Mouse (Mus musculus) lung, postnatal 0 days (tissue): ENCODE data around the gene Rcn1. TPM values are rescaled to one million over a fixed set of nuclear protein-coding genes. Genes with fewer than 3 reads are reported as not detected.

Source experiments
- ATAC-seq: fragments of 200-750 bp; cut with Nextera tagmentation; 2 replicates; pipeline ENCODE4 v1.8.0; 2017; ENCODE audit warnings: moderate library complexity
- DNase-seq: peaks from one replicate; pipeline ENCODE4 v3.0.0-alpha.2; 2016; ENCODE audit warnings: low spot score
- H3K27ac ChIP-seq: fragments of 300-500 bp; sonication (generic); 2 replicates; pipeline ENCODE4 v1.5.1; 2014; ENCODE audit warnings: antibody characterized with exemption, mild to moderate bottlenecking, low read length, mixed read lengths
- H3K27me3 ChIP-seq: fragments of 300-500 bp; sonication (generic); replicated peaks from 2 replicates; pipeline ENCODE4 v1.6.1; 2014; ENCODE audit warnings: low read length, mixed read lengths; ENCODE audit not compliant: insufficient read depth
- H3K36me3 ChIP-seq: fragments of 300-500 bp; sonication (generic); 2 replicates; pipeline ENCODE4 v1.6.1; 2014; ENCODE audit warnings: low read length, mixed read lengths; ENCODE audit not compliant: insufficient read depth
- H3K4me1 ChIP-seq: fragments of 300-500 bp; sonication (generic); 2 replicates; pipeline ENCODE4 v1.6.1; 2014; ENCODE audit warnings: antibody characterized with exemption, low read depth, low read length, mixed read lengths; ENCODE audit not compliant: insufficient read depth
- H3K4me2 ChIP-seq: fragments of 300-500 bp; sonication (generic); replicated peaks from 2 replicates; pipeline ENCODE4 v1.6.1; 2014; ENCODE audit warnings: low read depth, mild to moderate bottlenecking, low read length, moderate library complexity, mixed read lengths
- H3K4me3 ChIP-seq: fragments of 300-500 bp; sonication (generic); 2 replicates; pipeline ENCODE4 v1.5.1; 2014; ENCODE audit warnings: low read depth, low read length
- H3K9ac ChIP-seq: fragments of 300-500 bp; sonication (generic); replicated peaks from 2 replicates; pipeline ENCODE4 v1.6.1; 2014; ENCODE audit warnings: low read depth, mild to moderate bottlenecking
- H3K9me3 ChIP-seq: fragments of 300-500 bp; sonication (generic); 2 replicates; pipeline ENCODE4 v1.6.1; 2016; ENCODE audit warnings: low read length, mixed read lengths
- CTCF ChIP-seq: IDR thresholded peaks from 2 replicates; pipeline ENCODE4 v1.5.1; 2016; ENCODE audit warnings: antibody characterized with exemption, mild to moderate bottlenecking
- EP300 ChIP-seq: IDR thresholded peaks from 2 replicates; pipeline ENCODE4 v1.6.1; 2016; ENCODE audit warnings: antibody characterized with exemption, mild to moderate bottlenecking, control low read depth
- WGBS: fragments of 180-500 bp; shearing (Covaris S2); extraction: QIAGEN DNeasy Blood & Tissue Kit; methylation state at CpG from one replicate; pipeline ENCODE4 v1.1.7; 2014; 5-methylcytosine and 5-hydroxymethylcytosine counted together
- polyA plus RNA-seq: library from polyadenylated mRNA; unstranded; fragments of >200 nt; fragmentation: Nextera tagmentation; extraction: Ambion mirVana; gene quantifications from 2 replicates; pipeline ENCODE4 v1.2.1, GENCODE M21; 2015

Gene Rcn1
- polyA plus RNA-seq, 1 experiment from 2014 or later = 60.1 TPM

- WGBS = 89% methylated on average over 4 of the region's 4 CpGs
- H3K27me3 ChIP-seq = no peaks in the 10 kb centered on the region
- ATAC-seq = no peak
- H3K27ac ChIP-seq = no peak overlapping the region
- no peak overlapping the region for H3K4me3 ChIP-seq
- no peaks in the 10 kb centered on the region for H3K4me1 ChIP-seq
- H3K9ac ChIP-seq = no peak overlapping the region
- H3K9me3 ChIP-seq = no peaks in the 10 kb centered on the region
- H3K36me3 ChIP-seq = no peaks in the 10 kb centered on the region
- no peak for TF ChIP-seq EP300
- TF ChIP-seq CTCF = no peak
- H3K4me2 ChIP-seq = no peak overlapping the region
- DNase-seq = no peak
These were observed 7.7 kb downstream of the Rcn1 start for GRCm38 (mm10) chr2:105391414-105391784.

GRCm38 (mm10) chr2:105390653-105391413 lies 8.3 kb downstream of the Rcn1 start:
- no peaks in the 10 kb centered on the region for H3K36me3 ChIP-seq
- WGBS = 64% methylated on average over 6 of the region's 6 CpGs

GRCm38 (mm10) chr2:105389007-105389890 lies 9.9 kb downstream of the Rcn1 start:
- Histone ChIP-seq H3K36me3 (no peaks in the 10 kb centered on the region), H3K4me2 (no peak overlapping the region), H3K9ac (no peak overlapping the region), H3K27me3 (no peaks in the 10 kb centered on the region), H3K9me3 (no peaks in the 10 kb centered on the region), H3K4me3 (no peak overlapping the region), H3K4me1 (no peaks in the 10 kb centered on the region), H3K27ac (no peak overlapping the region)
- ATAC-seq (no peak), DNase-seq (no peak)
- 89% methylated on average over 17 of the region's 17 CpGs for WGBS
- TF ChIP-seq CTCF (no peak), EP300 (no peak)

More at GRCm38 (mm10) chr2:105390653-105391413, 8.3 kb downstream of the Rcn1 start:
- no peaks in the 10 kb centered on the region for H3K27me3 ChIP-seq
- no peak overlapping the region for H3K4me2 ChIP-seq
- ATAC-seq (no peak), DNase-seq (no peak)
- H3K9me3 ChIP-seq = no peaks in the 10 kb centered on the region
- TF ChIP-seq EP300 (no peak), CTCF (no peak)
- no peak overlapping the region for H3K9ac ChIP-seq
- no peak overlapping the region for H3K4me3 ChIP-seq
- no peaks in the 10 kb centered on the region for H3K4me1 ChIP-seq
- H3K27ac ChIP-seq = no peak overlapping the region

- no peak overlapping the region for H3K9ac ChIP-seq
- TF ChIP-seq CTCF (no peak), EP300 (no peak)
- H3K27ac ChIP-seq = no peak overlapping the region
- H3K4me3 ChIP-seq = no peak overlapping the region
- DNase-seq (no peak), ATAC-seq (no peak)
- no peaks in the 10 kb centered on the region for H3K27me3 ChIP-seq
- H3K36me3 ChIP-seq = no peaks in the 10 kb centered on the region
- no peaks in the 10 kb centered on the region for H3K4me1 ChIP-seq
- WGBS = 78% methylated on average over 4 of the region's 4 CpGs
- H3K4me2 ChIP-seq = no peak overlapping the region
- H3K9me3 ChIP-seq = no peaks in the 10 kb centered on the region
These were observed 12.7 kb downstream of the Rcn1 start for GRCm38 (mm10) chr2:105386418-105386817.

- ATAC-seq (no peak), DNase-seq (no peak)
- WGBS = 78% methylated on average over 3 of the region's 3 CpGs
- H3K9ac ChIP-seq = no peak overlapping the region
- H3K4me2 ChIP-seq = no peak overlapping the region
- no peaks in the 10 kb centered on the region for H3K36me3 ChIP-seq
- H3K4me1 ChIP-seq = no peaks in the 10 kb centered on the region
- no peaks in the 10 kb centered on the region for H3K27me3 ChIP-seq
- no peaks in the 10 kb centered on the region for H3K9me3 ChIP-seq
- TF ChIP-seq EP300 (no peak), CTCF (no peak)
- H3K27ac ChIP-seq = no peak overlapping the region
- no peak overlapping the region for H3K4me3 ChIP-seq
These were observed 14.1 kb downstream of the Rcn1 start for GRCm38 (mm10) chr2:105384998-105385397.

GRCm38 (mm10) chr2:105383063-105383462 lies 16.1 kb downstream of the Rcn1 start:
- no peak overlapping the region for H3K27ac ChIP-seq
- DNase-seq (no peak), ATAC-seq (no peak)
- H3K36me3 ChIP-seq = no peaks in the 10 kb centered on the region
- H3K9ac ChIP-seq = no peak overlapping the region
- H3K4me3 ChIP-seq = no peak overlapping the region
- no peaks in the 10 kb centered on the region for H3K4me1 ChIP-seq
- WGBS = 74% methylated on average over 8 of the region's 8 CpGs
- no peak for TF ChIP-seq CTCF
- TF ChIP-seq EP300 = no peak
- H3K4me2 ChIP-seq = no peak overlapping the region
- H3K9me3 ChIP-seq = no peaks in the 10 kb centered on the region
- H3K27me3 ChIP-seq = no peaks in the 10 kb centered on the region
